Mouse (Mus musculus) heart, embryonic 10.5 days (tissue): ENCODE measurements at regions not wholly inside any gene's neighbourhood (a gene's known extent, or its start where the extent isn't known, plus 50 kb on each side); places are given as distances from the start of the nearest gene placed in this dataset.

Experiments used
- DNase-seq: peaks from one replicate; pipeline ENCODE4 v3.0.0-alpha.2; 2017; ENCODE audit warnings: low spot score
- H3K27ac ChIP-seq: fragments of 300-500 bp; sonication (generic); 2 replicates; pipeline ENCODE4 v1.5.1; 2016; ENCODE audit warnings: mild to moderate bottlenecking
- H3K27me3 ChIP-seq: fragments of 300-500 bp; sonication (generic); 2 replicates; pipeline ENCODE4 v1.6.1; 2016; ENCODE audit warnings: mild to moderate bottlenecking; ENCODE audit not compliant: poor library complexity, insufficient read depth, severe bottlenecking
- H3K36me3 ChIP-seq: fragments of 300-500 bp; sonication (generic); 2 replicates; pipeline ENCODE4 v1.6.1; 2016; ENCODE audit warnings: mild to moderate bottlenecking, moderate library complexity
- H3K4me1 ChIP-seq: fragments of 300-500 bp; sonication (generic); 2 replicates; pipeline ENCODE4 v1.6.1; 2016; ENCODE audit warnings: mild to moderate bottlenecking
- H3K4me3 ChIP-seq: fragments of 300-500 bp; sonication (generic); 2 replicates; pipeline ENCODE4 v1.5.1; 2016; ENCODE audit warnings: mild to moderate bottlenecking, moderate library complexity
- H3K9me3 ChIP-seq: fragments of 300-500 bp; sonication (generic); 2 replicates; pipeline ENCODE4 v1.6.1; 2016; ENCODE audit warnings: mild to moderate bottlenecking, moderate library complexity
- WGBS: fragments of 180-500 bp; shearing (Covaris S2); methylation state at CpG from one replicate; pipeline ENCODE4 v1.1.7; 2016; 5-methylcytosine and 5-hydroxymethylcytosine counted together

- DNase-seq = no peak
- Histone ChIP-seq H3K36me3 (no peaks in the 10 kb centered on the region), H3K27me3 (no peaks in the 10 kb centered on the region), H3K27ac (no peak overlapping the region), H3K4me3 (no peak overlapping the region), H3K9me3 (no peaks in the 10 kb centered on the region), H3K4me1 (0 out of 2 replicates have a peak, but pooled peaks cover 4% of the 10 kb centered on the region)
- WGBS = 86% methylated on average over 7 of the region's 7 CpGs
These were observed 1362.1 kb upstream of the A1bg start for GRCm38 (mm10) chr15:62284606-62285531.

- no peaks in the 10 kb centered on the region for H3K36me3 ChIP-seq
- 0 out of 2 replicates have a peak, but pooled peaks cover 4% of the 10 kb centered on the region for H3K4me1 ChIP-seq
- no peak overlapping the region for H3K4me3 ChIP-seq
- no peaks in the 10 kb centered on the region for H3K27me3 ChIP-seq
- no peak for DNase-seq
- no peak overlapping the region for H3K27ac ChIP-seq
- WGBS = 61% methylated on average over 6 of the region's 6 CpGs
- no peaks in the 10 kb centered on the region for H3K9me3 ChIP-seq
These were observed 1361.0 kb upstream of the A1bg start for GRCm38 (mm10) chr15:62283661-62284429.

- DNase-seq = no peak
These were observed 1359.8 kb upstream of the A1bg start for GRCm38 (mm10) chr15:62282646-62283045.

GRCm38 (mm10) chr15:62282116-62282515 is 1359.3 kb upstream of the A1bg start:
- Histone ChIP-seq H3K4me1 (0 out of 2 replicates have a peak, but pooled peaks cover 4% of the 10 kb centered on the region), H3K4me3 (no peak overlapping the region), H3K9me3 (no peaks in the 10 kb centered on the region), H3K27me3 (no peaks in the 10 kb centered on the region), H3K27ac (no peak overlapping the region), H3K36me3 (no peaks in the 10 kb centered on the region)
- WGBS = 76% methylated on average over 1 of the region's 1 CpGs
- no peak for DNase-seq

More at GRCm38 (mm10) chr15:62282646-62283045, 1359.8 kb upstream of the A1bg start:
- Histone ChIP-seq H3K36me3 (no peaks in the 10 kb centered on the region), H3K4me3 (no peak overlapping the region), H3K9me3 (no peaks in the 10 kb centered on the region), H3K4me1 (0 out of 2 replicates have a peak, but pooled peaks cover 4% of the 10 kb centered on the region), H3K27me3 (no peaks in the 10 kb centered on the region), H3K27ac (no peak overlapping the region)
- WGBS = 82% methylated on average over 9 of the region's 9 CpGs

GRCm38 (mm10) chr15:62279526-62279925 is 1356.7 kb upstream of the A1bg start:
- H3K4me1 ChIP-seq = 0 out of 2 replicates have a peak, but pooled peaks cover 4% of the 10 kb centered on the region
- no peaks in the 10 kb centered on the region for H3K9me3 ChIP-seq
- H3K27me3 ChIP-seq = no peaks in the 10 kb centered on the region
- no peak for DNase-seq
- no peak overlapping the region for H3K27ac ChIP-seq
- WGBS = 82% methylated on average over 2 of the region's 2 CpGs
- no peaks in the 10 kb centered on the region for H3K36me3 ChIP-seq
- H3K4me3 ChIP-seq = no peak overlapping the region

GRCm38 (mm10) chr15:62274818-62275217 is 1352.0 kb upstream of the A1bg start:
- DNase-seq = no peak
- Histone ChIP-seq H3K36me3 (no peaks in the 10 kb centered on the region), H3K4me1 (no peaks in the 10 kb centered on the region), H3K4me3 (no peak overlapping the region), H3K9me3 (no peaks in the 10 kb centered on the region), H3K27me3 (no peaks in the 10 kb centered on the region), H3K27ac (no peak overlapping the region)
- WGBS = 91% methylated on average over 1 of the region's 1 CpGs

- 77% methylated on average over 1 of the region's 1 CpGs for WGBS
These were observed 1351.2 kb upstream of the A1bg start for GRCm38 (mm10) chr15:62273855-62274488.

GRCm38 (mm10) chr15:62272755-62273154 is 1349.9 kb upstream of the A1bg start:
- no peak overlapping the region for H3K27ac ChIP-seq
- no peaks in the 10 kb centered on the region for H3K27me3 ChIP-seq
- no peak overlapping the region for H3K4me3 ChIP-seq
- WGBS = 88% methylated on average over 2 of the region's 2 CpGs
- H3K36me3 ChIP-seq = no peaks in the 10 kb centered on the region
- DNase-seq = no peak
- H3K9me3 ChIP-seq = no peaks in the 10 kb centered on the region
- no peaks in the 10 kb centered on the region for H3K4me1 ChIP-seq

More at GRCm38 (mm10) chr15:62273855-62274488, 1351.2 kb upstream of the A1bg start:
- Histone ChIP-seq H3K27ac (no peak overlapping the region), H3K9me3 (no peaks in the 10 kb centered on the region), H3K4me3 (no peak overlapping the region), H3K27me3 (no peaks in the 10 kb centered on the region), H3K4me1 (no peaks in the 10 kb centered on the region), H3K36me3 (no peaks in the 10 kb centered on the region)
- DNase-seq = no peak

GRCm38 (mm10) chr15:62271428-62271827 is 1348.6 kb upstream of the A1bg start:
- Histone ChIP-seq H3K9me3 (no peaks in the 10 kb centered on the region), H3K4me3 (no peak overlapping the region), H3K27ac (no peak overlapping the region), H3K27me3 (no peaks in the 10 kb centered on the region), H3K36me3 (no peaks in the 10 kb centered on the region), H3K4me1 (no peaks in the 10 kb centered on the region)
- DNase-seq = no peak
- WGBS = 88% methylated on average over 2 of the region's 2 CpGs

GRCm38 (mm10) chr15:62268189-62268588 is 1345.4 kb upstream of the A1bg start:
- WGBS = 78% methylated on average over 2 of the region's 2 CpGs
- no peaks in the 10 kb centered on the region for H3K9me3 ChIP-seq
- H3K4me3 ChIP-seq = no peak overlapping the region
- H3K27me3 ChIP-seq = no peaks in the 10 kb centered on the region
- no peaks in the 10 kb centered on the region for H3K36me3 ChIP-seq
- peaks cover 6% of the 10 kb centered on the region; the same call in 1 of the 2 replicates for H3K4me1 ChIP-seq
- H3K27ac ChIP-seq = no peak overlapping the region
- no peak for DNase-seq

- Histone ChIP-seq H3K9me3 (no peaks in the 10 kb centered on the region), H3K36me3 (no peaks in the 10 kb centered on the region), H3K27ac (no peak overlapping the region), H3K4me1 (peaks cover 13% of the 10 kb centered on the region), H3K4me3 (no peak overlapping the region), H3K27me3 (no peaks in the 10 kb centered on the region)
- no peak for DNase-seq
- WGBS = 92% methylated on average over 6 of the region's 6 CpGs
These were observed 1344.7 kb upstream of the A1bg start for GRCm38 (mm10) chr15:62267536-62267935.

- no peaks in the 10 kb centered on the region for H3K36me3 ChIP-seq
- no peak overlapping the region for H3K4me3 ChIP-seq
- no peak overlapping the region for H3K27ac ChIP-seq
- DNase-seq = no peak
- WGBS = 89% methylated on average over 6 of the region's 6 CpGs
- H3K27me3 ChIP-seq = no peaks in the 10 kb centered on the region
- H3K9me3 ChIP-seq = no peaks in the 10 kb centered on the region
- H3K4me1 ChIP-seq = peaks cover 25% of the 10 kb centered on the region
These were observed 1343.2 kb upstream of the A1bg start for GRCm38 (mm10) chr15:62266025-62266424.
